Mouse (Mus musculus) hindbrain, embryonic 12.5 days (tissue): ENCODE data around the gene Fbxl17. TPM values are rescaled to one million over a fixed set of nuclear protein-coding genes. Genes with fewer than 3 reads are reported as not detected.

Source experiments
- ATAC-seq: fragments of 200-750 bp; cut with Nextera tagmentation; 2 replicates; pipeline ENCODE4 v1.8.0; 2017; ENCODE audit warnings: moderate TSS enrichment; ENCODE audit not compliant: low FRiP score
- H3K27ac ChIP-seq: fragments of 300-500 bp; sonication (generic); 2 replicates; pipeline ENCODE4 v1.5.1; 2016; ENCODE audit warnings: mild to moderate bottlenecking
- H3K27me3 ChIP-seq: fragments of 300-500 bp; sonication (generic); 2 replicates; pipeline ENCODE4 v1.6.1; 2016; ENCODE audit warnings: mild to moderate bottlenecking
- H3K36me3 ChIP-seq: fragments of 300-500 bp; sonication (generic); 2 replicates; pipeline ENCODE4 v1.6.1; 2016; ENCODE audit warnings: mild to moderate bottlenecking
- H3K4me1 ChIP-seq: fragments of 300-500 bp; sonication (generic); 2 replicates; pipeline ENCODE4 v1.6.1; 2016
- H3K4me2 ChIP-seq: fragments of 300-500 bp; sonication (generic); replicated peaks from 2 replicates; pipeline ENCODE4 v1.6.1; 2016; ENCODE audit warnings: mild to moderate bottlenecking
- H3K4me3 ChIP-seq: fragments of 300-500 bp; sonication (generic); 2 replicates; pipeline ENCODE4 v1.5.1; 2016; ENCODE audit warnings: mild to moderate bottlenecking
- H3K9ac ChIP-seq: fragments of 300-500 bp; sonication (generic); 2 replicates; pipeline ENCODE4 v1.6.1; 2016; ENCODE audit warnings: mild to moderate bottlenecking, moderate library complexity
- H3K9me3 ChIP-seq: fragments of 300-500 bp; sonication (generic); replicated peaks from 2 replicates; pipeline ENCODE4 v1.6.1; 2016; ENCODE audit warnings: mild to moderate bottlenecking
- WGBS: fragments of 180-500 bp; shearing (Covaris S2); methylation state at CpG from one replicate; pipeline ENCODE4 v1.1.7; 2016; 5-methylcytosine and 5-hydroxymethylcytosine counted together
- polyA plus RNA-seq: library from polyadenylated mRNA; unstranded; fragments of >200 nt; fragmentation: Nextera tagmentation; extraction: Ambion mirVana; gene quantifications from 2 replicates; pipeline ENCODE4 v1.2.1, GENCODE M21; 2016

Fbxl17 gene
- polyA plus RNA-seq, 1 experiment from 2014 or later = 10.3 TPM

DNA sequence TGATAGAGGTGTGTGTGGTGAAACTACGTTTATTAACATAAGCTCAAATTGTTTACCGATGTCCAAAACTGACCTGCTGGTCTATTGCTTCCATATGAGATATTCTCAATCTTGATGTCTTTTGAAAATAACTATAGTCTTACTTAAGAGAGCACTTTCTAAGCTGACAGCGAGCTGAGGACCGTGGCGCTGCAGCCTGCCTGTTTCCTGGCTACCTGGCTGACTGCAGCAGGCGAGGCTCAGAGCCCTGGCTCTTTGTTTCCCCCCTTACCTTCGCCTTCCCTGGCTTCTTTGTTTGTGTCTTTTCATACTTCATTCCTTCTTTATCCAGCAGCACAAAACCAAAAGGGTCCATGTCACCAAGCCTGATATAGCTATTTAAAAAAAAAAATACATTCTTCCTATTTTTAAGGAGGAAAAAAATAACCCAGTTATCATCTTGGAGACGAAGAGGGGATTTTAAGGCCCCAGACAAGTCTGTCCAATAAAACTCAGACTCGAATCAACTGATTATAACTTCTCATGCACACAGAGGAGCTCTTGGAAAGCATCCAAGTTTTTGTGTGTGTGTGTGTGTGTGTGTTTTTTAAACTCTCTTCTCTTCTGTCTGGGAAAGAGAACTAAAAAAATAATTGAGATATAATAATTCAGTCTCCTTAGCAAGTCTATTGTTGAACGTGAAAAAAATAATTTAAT is 48.4 kb downstream of the Fbxl17 start:
- ATAC-seq = no peak
- H3K9me3 ChIP-seq = no peaks in the 10 kb centered on the region
- no peak overlapping the region for H3K4me3 ChIP-seq
- H3K4me1 ChIP-seq = peaks cover 2% of the 10 kb centered on the region; the same call in 1 of the 2 replicates
- no peak overlapping the region for H3K4me2 ChIP-seq
- peak overlapping the region; percentile 44; the same call in 1 of the 2 replicates for H3K27ac ChIP-seq
- H3K36me3 ChIP-seq = peaks cover 3% of the 10 kb centered on the region; the same call in 1 of the 2 replicates
- WGBS = 68% methylated on average over 10 of the region's 10 CpGs
- no peaks in the 10 kb centered on the region for H3K27me3 ChIP-seq
- no peak overlapping the region for H3K9ac ChIP-seq

DNA sequence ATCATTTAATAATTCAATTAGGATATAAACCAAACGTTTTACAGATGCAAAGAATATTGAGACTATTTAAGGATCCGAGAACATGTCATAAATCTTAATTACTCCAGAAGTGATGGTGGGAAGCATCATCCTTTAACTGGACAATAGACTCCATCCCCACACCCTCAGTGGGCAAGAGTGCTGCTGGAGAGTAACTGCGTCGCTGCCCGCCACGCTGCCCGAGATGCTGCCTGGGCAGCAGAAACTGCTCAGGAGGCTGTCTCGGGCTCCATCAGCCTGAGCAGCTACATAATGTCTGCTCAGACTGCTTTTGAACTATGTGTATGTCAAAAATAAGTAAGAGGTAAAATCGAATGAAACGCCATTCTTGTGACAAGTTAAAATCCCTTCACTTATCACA is 52.1 kb downstream of the Fbxl17 start:
- H3K36me3 ChIP-seq = no peaks in the 10 kb centered on the region
- 75% methylated on average over 10 of the region's 10 CpGs for WGBS
- no peak overlapping the region for H3K9ac ChIP-seq
- peaks cover 2% of the 10 kb centered on the region; the same call in 1 of the 2 replicates for H3K4me1 ChIP-seq
- no peak for ATAC-seq
- no peaks in the 10 kb centered on the region for H3K9me3 ChIP-seq
- no peaks in the 10 kb centered on the region for H3K27me3 ChIP-seq
- H3K27ac ChIP-seq = no peak overlapping the region
- H3K4me3 ChIP-seq = no peak overlapping the region
- H3K4me2 ChIP-seq = no peak overlapping the region

- 67% methylated on average over 10 of the region's 10 CpGs for WGBS
- no peak overlapping the region for H3K4me2 ChIP-seq
- 0 out of 2 replicates have a peak, but pooled peaks have one; percentile 35 for ATAC-seq
Measured at GRCm38 (mm10) chr17:63446971-63447679, 52.7 kb downstream of the Fbxl17 start.

DNA sequence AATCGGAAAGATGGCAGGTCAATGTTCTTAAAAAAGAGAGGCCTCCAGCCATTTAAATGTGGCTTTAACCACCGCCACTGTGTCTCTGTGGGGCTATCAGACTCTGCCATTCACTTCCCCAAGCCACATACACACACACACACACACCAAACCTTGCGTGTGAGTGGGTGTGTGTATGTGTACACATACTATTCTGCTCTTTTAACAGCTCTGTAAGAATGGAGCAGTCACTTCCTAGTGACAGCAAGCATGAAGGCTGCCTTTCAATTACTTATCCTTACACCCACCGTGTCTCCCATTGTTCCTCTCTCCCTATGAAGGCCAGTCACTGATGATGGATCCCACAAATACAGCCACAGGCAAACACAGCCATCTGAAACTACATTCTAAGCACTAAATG is 54.6 kb downstream of the Fbxl17 start:
- H3K9me3 ChIP-seq = no peaks in the 10 kb centered on the region
- ATAC-seq = no peak
- H3K4me3 ChIP-seq = no peak overlapping the region
- WGBS = 68% methylated on average over 4 of the region's 4 CpGs
- no peaks in the 10 kb centered on the region for H3K36me3 ChIP-seq
- no peaks in the 10 kb centered on the region for H3K27me3 ChIP-seq
- H3K4me1 ChIP-seq = no peaks in the 10 kb centered on the region
- H3K9ac ChIP-seq = no peak overlapping the region
- no peak overlapping the region for H3K4me2 ChIP-seq
- H3K27ac ChIP-seq = no peak overlapping the region

More at GRCm38 (mm10) chr17:63446971-63447679, 52.7 kb downstream of the Fbxl17 start:
- Histone ChIP-seq H3K9ac (no peak overlapping the region), H3K36me3 (no peaks in the 10 kb centered on the region), H3K4me3 (no peak overlapping the region), H3K27ac (no peak overlapping the region), H3K27me3 (no peaks in the 10 kb centered on the region), H3K4me1 (peaks cover 2% of the 10 kb centered on the region; the same call in 1 of the 2 replicates), H3K9me3 (no peaks in the 10 kb centered on the region)

- Histone ChIP-seq H3K4me1 (no peaks in the 10 kb centered on the region), H3K4me3 (no peak overlapping the region), H3K27me3 (no peaks in the 10 kb centered on the region), H3K9ac (no peak overlapping the region), H3K27ac (no peak overlapping the region), H3K9me3 (no peaks in the 10 kb centered on the region), H3K36me3 (no peaks in the 10 kb centered on the region), H3K4me2 (no peak overlapping the region)
- whole genome bisulfite sequencing = 95% methylated on average over 6 of the region's 6 CpGs
- ATAC-seq = no peak
Measured at GRCm38 (mm10) chr17:63437424-63437823, 62.4 kb downstream of the Fbxl17 start.

- ATAC-seq = no peak
- Histone ChIP-seq H3K27me3 (no peaks in the 10 kb centered on the region), H3K9me3 (no peaks in the 10 kb centered on the region), H3K9ac (no peak overlapping the region), H3K4me1 (no peaks in the 10 kb centered on the region), H3K4me2 (no peak overlapping the region), H3K4me3 (no peak overlapping the region), H3K27ac (no peak overlapping the region), H3K36me3 (no peaks in the 10 kb centered on the region)
- 54% methylated on average over 6 of the region's 6 CpGs for WGBS
Measured at GRCm38 (mm10) chr17:63434081-63434480, 65.7 kb downstream of the Fbxl17 start.

GRCm38 (mm10) chr17:63431650-63432049 is 68.2 kb downstream of the Fbxl17 start:
- no peak for ATAC-seq
- H3K27me3 ChIP-seq = no peaks in the 10 kb centered on the region
- no peak overlapping the region for H3K4me3 ChIP-seq
- H3K4me1 ChIP-seq = no peaks in the 10 kb centered on the region
- WGBS = 85% methylated on average over 7 of the region's 7 CpGs
- H3K4me2 ChIP-seq = no peak overlapping the region
- no peak overlapping the region for H3K9ac ChIP-seq
- H3K27ac ChIP-seq = no peak overlapping the region
- no peaks in the 10 kb centered on the region for H3K9me3 ChIP-seq
- no peaks in the 10 kb centered on the region for H3K36me3 ChIP-seq

DNA sequence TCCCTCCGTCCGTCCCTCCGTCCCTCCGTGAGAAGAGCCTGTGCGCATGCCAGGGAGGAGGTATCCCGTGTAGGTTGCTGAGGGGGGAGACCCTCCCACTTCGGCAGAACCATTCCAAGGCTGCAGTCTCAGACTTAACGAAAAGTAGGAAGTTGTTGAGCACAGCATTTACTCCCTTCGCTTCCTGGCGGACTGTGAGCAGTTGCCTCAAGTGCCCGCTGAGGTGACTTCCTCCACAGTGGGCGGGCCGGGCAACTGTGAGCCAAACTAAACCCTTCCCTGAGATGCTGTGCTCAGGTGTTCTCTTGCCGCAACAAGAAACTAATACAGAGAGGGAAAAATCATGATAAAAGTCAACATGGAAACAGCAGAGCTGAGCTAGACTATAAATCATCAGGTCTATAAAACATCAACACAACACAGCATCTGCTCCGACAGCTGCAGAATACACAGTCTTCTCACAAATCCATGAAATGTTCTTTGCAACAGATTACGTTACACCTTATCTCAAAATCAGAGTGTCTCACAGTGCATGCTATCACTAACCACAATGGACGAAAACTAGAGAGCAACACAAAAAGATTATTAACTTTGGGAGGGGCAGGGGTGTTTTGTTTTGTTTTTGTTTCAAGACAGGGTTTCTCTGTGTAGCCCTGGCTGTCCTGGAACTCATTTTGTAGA is 69.3 kb downstream of the Fbxl17 start:
- Histone ChIP-seq H3K4me3 (no peak overlapping the region), H3K4me1 (no peaks in the 10 kb centered on the region), H3K4me2 (peak overlapping the region; percentile 19; the same call in 1 of the 2 replicates), H3K27me3 (no peaks in the 10 kb centered on the region), H3K27ac (no peak overlapping the region), H3K9me3 (no peaks in the 10 kb centered on the region), H3K36me3 (no peaks in the 10 kb centered on the region), H3K9ac (no peak overlapping the region)
- 74% methylated on average over 17 of the region's 17 CpGs for WGBS
- ATAC-seq = no peak

DNA sequence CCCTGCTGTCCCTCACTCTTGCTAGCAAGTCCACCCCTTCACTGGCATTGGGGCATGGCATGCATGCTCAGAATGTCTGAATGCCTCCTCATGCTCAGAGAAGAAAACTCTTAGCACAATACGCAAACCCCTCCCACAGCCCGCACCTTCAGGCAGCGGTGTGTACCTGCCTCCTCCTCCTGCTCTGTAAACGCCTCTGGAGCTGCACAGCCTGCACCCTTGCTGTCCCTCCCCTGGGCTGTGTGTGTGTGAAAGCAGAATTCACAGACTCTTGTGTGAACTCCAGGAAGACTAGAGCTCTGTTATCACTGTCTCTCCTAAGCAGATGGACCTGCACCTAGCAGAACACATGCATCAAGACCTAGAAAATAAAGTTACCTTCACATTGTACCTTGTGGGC is 76.0 kb downstream of the Fbxl17 start:
- no peak overlapping the region for H3K9ac ChIP-seq
- H3K4me2 ChIP-seq = no peak overlapping the region
- no peak for ATAC-seq
- H3K36me3 ChIP-seq = no peaks in the 10 kb centered on the region
- no peaks in the 10 kb centered on the region for H3K27me3 ChIP-seq
- no peaks in the 10 kb centered on the region for H3K9me3 ChIP-seq
- 86% methylated on average over 4 of the region's 4 CpGs for WGBS
- no peak overlapping the region for H3K27ac ChIP-seq
- no peak overlapping the region for H3K4me3 ChIP-seq
- H3K4me1 ChIP-seq = no peaks in the 10 kb centered on the region

DNA sequence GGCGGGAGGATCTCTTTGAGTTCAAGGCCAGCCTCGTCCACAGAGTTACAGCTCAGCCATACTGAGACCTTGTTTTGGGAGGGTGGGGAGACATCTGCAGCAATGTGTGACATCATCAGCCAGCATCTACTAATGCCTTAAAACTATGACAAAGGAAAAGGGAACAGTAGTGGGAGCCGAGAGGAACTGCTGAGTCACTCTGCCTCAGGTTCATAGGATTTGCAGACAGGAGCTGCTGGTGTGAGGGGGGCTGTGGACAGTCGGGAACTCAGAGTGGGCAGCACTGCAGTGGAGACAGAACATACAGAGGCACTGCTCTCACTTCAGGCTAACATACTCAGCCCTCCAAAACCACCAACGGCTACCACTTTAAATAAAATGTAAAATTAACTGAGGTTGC is 77.1 kb downstream of the Fbxl17 start:
- no peak overlapping the region for H3K4me2 ChIP-seq
- 95% methylated on average over 5 of the region's 5 CpGs for WGBS
- no peak overlapping the region for H3K27ac ChIP-seq
- no peaks in the 10 kb centered on the region for H3K9me3 ChIP-seq
- no peak overlapping the region for H3K4me3 ChIP-seq
- no peaks in the 10 kb centered on the region for H3K36me3 ChIP-seq
- no peak overlapping the region for H3K9ac ChIP-seq
- no peaks in the 10 kb centered on the region for H3K27me3 ChIP-seq
- H3K4me1 ChIP-seq = no peaks in the 10 kb centered on the region
- no peak for ATAC-seq

DNA sequence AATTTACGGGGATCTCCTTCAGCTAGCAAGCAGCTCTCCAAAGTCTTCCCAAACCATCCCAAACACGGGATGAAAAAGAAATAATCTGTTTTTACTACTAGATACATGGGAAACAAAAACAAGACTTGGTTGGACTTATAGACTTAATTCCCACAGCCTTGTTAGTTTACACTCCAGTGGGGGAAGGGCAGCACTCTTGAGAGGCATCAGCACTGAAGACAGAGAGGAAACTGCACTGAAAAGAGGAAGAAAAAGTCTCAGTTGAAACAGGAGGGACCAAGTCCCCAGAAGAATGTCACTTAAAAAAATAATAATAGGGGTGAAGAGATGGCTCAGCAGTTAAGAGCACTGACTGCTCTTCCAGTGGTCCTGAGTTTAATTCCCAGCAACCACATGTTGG is 78.0 kb downstream of the Fbxl17 start:
- no peak for ATAC-seq
- Histone ChIP-seq H3K36me3 (no peaks in the 10 kb centered on the region), H3K27me3 (no peaks in the 10 kb centered on the region), H3K9ac (no peak overlapping the region), H3K4me3 (no peak overlapping the region), H3K4me2 (no peak overlapping the region), H3K27ac (no peak overlapping the region), H3K4me1 (no peaks in the 10 kb centered on the region), H3K9me3 (no peaks in the 10 kb centered on the region)
- 80% methylated on average over 2 of the region's 2 CpGs for WGBS

DNA sequence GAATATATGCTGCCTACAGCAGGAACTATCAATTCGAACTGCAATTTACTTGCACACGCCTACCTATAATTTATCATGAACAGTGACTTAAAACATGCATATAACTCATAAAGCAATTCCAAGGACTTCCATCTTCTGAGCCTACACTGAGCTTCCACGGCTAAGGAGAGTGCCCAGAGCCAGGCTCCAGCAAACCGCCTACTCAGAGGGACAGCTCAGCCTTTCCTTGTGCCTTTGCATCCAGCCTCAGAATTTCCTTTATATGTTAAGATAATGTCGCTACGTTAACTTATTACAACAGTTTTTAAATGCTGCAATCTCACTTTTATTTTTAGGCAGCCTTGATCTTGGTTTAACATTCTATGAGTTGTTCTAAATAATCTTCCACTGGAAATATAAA is 80.3 kb downstream of the Fbxl17 start:
- Histone ChIP-seq H3K27ac (no peak overlapping the region), H3K4me1 (no peaks in the 10 kb centered on the region), H3K9ac (no peak overlapping the region), H3K4me2 (no peak overlapping the region), H3K4me3 (no peak overlapping the region), H3K36me3 (no peaks in the 10 kb centered on the region), H3K9me3 (no peaks in the 10 kb centered on the region), H3K27me3 (no peaks in the 10 kb centered on the region)
- WGBS = 90% methylated on average over 6 of the region's 6 CpGs
- ATAC-seq = no peak
